Mouse (Mus musculus) heart, adult 9 months (tissue): ENCODE measurements around the gene Fbxw2.
A peak's percentile ranks its signal among the peaks of the same experiment; 100 is the strongest.
"Not testable (repeated sequence)": the region's sequence is repeated elsewhere in the genome, so short reads cannot be mapped to it uniquely, and the experiment has no call there.

ENCODE experiments used
- DNase-seq, 2 experiments: peaks; one replicate each; pipeline ENCODE4 v3.0.0; 2022; ENCODE audit warnings: low spot score in 2 of 2

The Fbxw2 gene

GRCm38 (mm10) chr2:34773673-34774072, 52.4 kb downstream of the Fbxw2 start:
- no peak for DNase-seq

DNA sequence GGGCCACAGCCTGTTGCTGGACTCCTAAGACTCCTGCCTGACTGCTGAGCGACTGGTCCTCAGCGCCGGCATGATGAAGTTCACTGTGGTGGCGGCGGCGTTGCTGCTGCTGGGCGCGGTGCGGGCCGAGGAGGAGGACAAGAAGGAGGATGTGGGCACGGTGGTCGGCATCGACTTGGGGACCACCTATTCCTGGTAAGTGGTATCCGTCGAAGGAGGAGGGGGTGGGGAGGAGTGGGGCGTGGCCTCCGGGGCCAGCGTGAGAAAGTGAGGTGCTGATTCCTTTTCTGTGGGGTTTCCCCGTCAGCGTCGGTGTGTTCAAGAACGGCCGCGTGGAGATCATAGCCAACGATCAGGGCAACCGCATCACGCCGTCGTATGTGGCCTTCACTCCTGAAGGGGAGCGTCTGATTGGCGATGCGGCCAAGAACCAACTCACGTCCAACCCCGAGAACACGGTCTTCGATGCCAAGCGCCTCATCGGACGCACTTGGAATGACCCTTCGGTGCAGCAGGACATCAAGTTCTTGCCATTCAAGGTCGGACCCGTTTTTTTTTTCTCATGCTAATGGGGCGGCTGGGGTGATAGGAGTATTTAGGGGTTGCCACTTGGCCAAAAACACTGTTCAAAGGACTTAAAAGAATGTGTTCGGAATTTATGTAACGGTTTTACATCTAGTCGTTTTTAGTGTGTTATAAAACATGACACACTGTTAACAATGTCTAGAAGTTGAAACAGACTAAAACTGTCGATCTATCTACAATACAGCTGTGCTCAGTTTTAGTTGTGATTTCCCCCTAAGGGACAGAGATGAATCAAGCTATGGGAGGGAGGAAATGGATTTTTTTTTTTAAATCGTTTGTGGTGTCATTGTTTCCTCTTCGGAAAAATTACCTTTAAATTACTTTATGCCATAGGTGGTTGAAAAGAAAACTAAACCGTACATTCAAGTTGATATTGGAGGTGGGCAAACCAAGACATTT, 53.6 kb downstream of the Fbxw2 start:
- no peak for DNase-seq

DNA sequence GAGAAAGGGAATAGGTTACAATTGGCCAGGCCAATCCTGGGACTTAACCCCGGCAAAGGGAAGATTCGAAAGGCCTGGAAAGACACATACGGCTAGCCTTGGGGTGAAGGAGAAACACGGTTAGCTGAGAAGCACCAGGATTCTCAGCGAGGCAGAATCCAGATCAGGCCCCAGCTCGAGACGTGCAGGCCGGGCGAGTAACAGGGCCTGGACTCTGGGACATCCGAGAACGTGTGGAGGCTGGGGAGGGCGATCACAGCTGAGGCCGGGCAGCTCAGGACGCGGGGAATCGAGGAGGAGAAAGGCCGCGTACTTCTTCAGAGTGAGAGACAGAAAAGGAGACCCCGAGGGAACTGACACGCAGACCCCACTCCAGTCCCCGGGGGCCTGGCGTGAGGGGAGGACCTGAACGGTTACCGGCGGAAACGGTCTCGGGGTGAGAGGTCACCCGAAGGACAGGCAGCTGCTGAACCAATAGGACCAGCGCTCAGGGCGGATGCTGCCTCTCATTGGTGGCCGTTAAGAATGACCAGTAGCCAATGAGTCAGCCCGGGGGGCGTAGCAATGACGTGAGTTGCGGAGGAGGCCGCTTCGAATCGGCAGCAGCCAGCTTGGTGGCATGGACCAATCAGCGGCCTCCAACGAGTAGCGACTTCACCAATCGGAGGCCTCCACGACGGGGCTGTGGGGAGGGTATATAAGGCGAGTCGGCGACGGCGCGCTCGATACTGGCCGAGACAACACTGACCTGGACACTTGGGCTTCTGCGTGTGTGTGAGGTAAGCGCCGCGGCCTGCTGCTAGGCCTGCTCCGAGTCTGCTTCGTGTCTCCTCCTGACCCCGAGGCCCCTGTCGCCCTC, 54.5 kb downstream of the Fbxw2 start, which contains the start of gene Hspa5:
Gene Hspa5, plus strand, starts transcription at position 603 of the 859 bp plus-strand sequence.
- peak; percentile 100 for DNase-seq

DNA sequence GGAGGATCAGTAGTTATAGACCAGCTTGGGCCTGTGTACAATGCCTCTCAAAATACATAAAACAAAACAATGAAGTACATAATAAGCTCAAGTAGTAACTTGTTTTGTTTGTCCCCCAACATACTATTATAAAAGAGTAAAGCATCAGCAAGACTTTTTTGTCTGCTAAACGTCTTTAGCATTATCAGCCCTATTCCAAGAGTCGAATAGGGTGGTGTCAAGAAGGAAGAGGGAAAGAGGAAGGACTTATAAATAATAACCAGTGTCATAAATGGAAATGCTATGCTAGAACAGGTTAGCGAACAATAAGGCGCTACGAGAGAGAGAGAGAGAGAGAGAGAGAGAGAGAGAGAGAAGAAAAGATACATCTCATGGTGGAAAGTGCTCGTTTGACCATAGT, 55.2 kb downstream of the Fbxw2 start:
- DNase-seq = no peak

- no peak for DNase-seq
These were observed 56.1 kb downstream of the Fbxw2 start for GRCm38 (mm10) chr2:34770049-34770448.

DNA sequence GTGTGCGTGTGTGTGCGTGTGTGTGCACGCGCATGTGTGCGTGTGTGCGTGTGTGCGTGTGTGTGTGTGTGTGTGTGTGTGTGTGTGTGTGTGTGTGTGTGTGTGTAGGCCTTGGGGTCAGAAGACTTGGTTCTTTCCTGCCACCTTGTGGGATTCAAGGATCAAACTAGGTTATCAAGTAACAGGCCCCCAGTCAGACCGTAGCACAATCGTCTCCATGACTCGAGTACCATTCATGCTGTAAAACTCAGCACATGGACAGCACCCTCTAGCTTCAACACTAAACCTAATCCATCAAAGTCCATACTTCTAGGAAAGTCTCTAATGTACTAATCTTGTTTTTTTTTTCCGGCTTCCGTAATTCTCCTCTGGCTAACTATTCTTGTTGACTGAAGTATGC, 61.3 kb downstream of the Fbxw2 start:
- no peak for DNase-seq

GRCm38 (mm10) chr2:34762872-34763271, 63.2 kb downstream of the Fbxw2 start:
- DNase-seq = no peak

DNA sequence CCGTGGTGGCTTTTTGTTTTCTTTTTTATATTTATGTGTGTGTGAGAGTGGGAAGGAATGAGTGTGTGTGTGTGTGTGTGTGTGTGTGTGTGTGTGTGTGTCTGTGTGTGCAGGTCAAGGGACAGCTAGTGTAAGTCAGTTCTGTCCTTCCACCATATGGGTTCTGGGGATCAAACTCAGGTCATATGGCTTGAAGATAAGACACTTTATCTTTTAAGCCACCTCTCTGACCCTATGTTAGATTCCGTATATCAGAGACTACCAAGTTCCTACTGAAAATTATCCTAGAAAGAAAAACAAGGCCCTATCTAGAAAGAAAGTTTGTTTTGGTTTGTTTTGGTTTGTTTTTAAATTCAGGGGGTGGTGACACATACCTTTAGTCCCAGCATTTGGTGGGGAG, 63.9 kb downstream of the Fbxw2 start:
- DNase-seq = no peak

DNA sequence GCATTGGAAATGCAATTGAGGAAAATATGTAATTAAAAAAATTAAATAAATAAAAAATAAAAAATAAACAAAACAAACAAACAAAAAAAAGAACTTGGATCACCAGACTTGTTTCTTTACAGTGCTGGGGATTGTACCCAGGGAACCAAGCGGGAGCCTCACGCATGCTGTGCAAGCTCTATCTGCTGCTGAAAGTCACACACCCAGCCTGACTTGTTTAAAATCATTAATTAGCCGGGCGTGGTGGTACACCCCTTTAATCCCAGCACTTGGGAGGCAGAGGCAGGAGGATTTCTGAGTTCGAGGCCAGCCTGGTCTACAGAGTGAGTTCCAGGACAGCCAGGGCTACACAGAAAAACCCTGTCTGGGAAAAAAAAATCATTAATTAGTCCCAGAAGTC, 64.8 kb downstream of the Fbxw2 start:
- not testable (repeated sequence) for DNase-seq

DNA sequence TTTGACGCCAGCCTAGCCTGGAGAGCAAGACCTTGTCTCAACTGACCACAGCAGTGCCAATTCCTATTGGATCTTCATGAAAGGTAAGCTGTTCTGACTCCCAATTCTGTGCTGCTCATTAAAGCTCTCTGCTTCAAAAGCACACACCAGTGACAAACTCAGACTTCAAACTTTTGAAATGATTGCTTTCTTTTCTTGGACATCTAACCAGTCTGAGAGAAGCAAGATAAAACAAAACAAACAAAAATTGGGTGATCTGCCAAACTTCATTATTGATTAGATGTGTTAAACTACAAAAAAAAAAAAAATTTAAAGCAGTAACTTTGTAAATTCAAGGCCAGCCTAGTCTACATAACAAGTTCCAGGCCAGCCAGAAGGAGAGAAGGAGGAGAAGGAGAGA, 68.8 kb downstream of the Fbxw2 start:
- no peak for DNase-seq

DNA sequence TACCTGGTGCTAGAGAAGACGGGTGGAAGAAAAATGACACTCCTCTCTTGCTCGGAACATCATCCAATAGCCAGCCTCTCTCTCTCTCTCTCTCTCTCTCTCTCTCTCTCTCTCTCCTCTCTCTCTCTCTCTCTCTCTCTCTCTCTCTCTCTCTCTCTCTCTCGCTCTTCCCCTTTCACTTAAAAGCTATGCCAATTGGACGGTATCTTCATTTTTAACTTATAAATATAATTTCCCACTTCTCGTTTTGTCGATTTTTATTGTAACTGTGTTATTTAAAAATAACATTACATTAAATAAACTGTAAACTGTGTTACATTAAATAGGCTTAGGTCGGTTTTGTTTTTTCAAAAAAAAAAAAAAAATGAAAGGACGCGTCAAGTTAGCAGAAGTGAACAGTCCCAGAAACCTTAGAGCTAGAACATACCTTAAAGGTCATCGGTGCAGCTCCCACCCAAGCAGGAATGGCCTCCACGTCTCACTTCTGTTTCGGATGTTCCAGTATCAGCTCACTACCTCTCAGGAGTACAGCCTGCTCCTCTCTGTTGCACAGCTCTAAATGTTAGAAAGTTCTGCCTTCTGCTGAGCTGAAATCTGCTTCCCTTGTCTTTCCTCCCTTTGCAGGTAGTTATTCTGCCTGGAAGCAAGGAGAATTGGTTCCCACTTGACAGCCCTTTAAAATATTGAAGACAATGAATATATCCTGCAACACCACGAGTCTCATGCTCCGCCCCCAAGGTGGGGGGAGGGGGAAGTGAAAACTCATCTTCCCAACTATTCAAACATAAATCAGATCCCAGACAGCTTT, 71.4 kb downstream of the Fbxw2 start, which contains the start of gene Gapvd1:
Gene Gapvd1, minus strand, starts transcription at position 682 of the 808 bp plus-strand sequence.
- peak in 1 of 2 experiments; percentile 17 for DNase-seq
